Mouse (Mus musculus) lung, postnatal 0 days (tissue): ENCODE data around the gene Tma7.

Experiments used
- CTCF ChIP-seq: IDR thresholded peaks from 2 replicates; pipeline ENCODE4 v1.5.1; 2016; ENCODE audit warnings: antibody characterized with exemption, mild to moderate bottlenecking
- EP300 ChIP-seq: IDR thresholded peaks from 2 replicates; pipeline ENCODE4 v1.6.1; 2016; ENCODE audit warnings: antibody characterized with exemption, mild to moderate bottlenecking, control low read depth

GRCm38 (mm10) chr9:109092799-109093198 lies 10.4 kb upstream of the Tma7 start:
- TF ChIP-seq CTCF (0 out of 2 replicates have a peak, but pooled peaks have one; percentile 13), EP300 (no peak)
